Mouse (Mus musculus) small intestine, adult 2 months (tissue): ENCODE results near the gene Nkain2.

ENCODE experiments used
- CTCF ChIP-seq: fragments of 200-500 bp; IDR thresholded peaks from 2 replicates; pipeline ENCODE4 v1.5.1; 2012; ENCODE audit warnings: low read depth, mild to moderate bottlenecking, control low read depth, inconsistent platforms, low read length, moderate library complexity, mixed read lengths; ENCODE audit not compliant: insufficient replicate concordance, insufficient read length; ENCODE audit errors: extremely low read depth
- POLR2A ChIP-seq: fragments of 200-500 bp; IDR thresholded peaks from 2 replicates; pipeline ENCODE4 v1.6.1; 2012; ENCODE audit warnings: low read depth, mild to moderate bottlenecking, control low read depth, inconsistent platforms, low read length, moderate library complexity

DNA sequence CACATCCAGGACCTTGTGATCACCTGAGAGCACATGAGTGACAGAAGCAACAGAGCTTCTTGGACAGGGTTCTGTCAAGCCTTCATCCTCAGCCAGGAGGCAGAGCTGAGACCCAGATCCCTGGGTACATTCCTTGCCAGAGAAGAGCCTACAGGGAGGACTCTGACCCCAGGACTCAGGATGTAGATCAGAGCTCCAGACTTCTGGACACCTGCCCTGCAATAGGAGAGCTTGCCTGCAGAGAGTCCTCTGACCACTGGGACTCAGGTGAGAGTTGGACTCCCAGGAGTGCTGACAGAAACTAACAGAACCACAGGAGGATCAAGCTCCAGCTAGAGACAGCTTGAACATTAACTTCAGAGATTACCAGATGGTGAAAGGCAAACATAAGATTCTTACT is 1162.2 kb downstream of the Nkain2 start:
- TF ChIP-seq CTCF (no peak), POLR2A (no peak)
